Mouse (Mus musculus) effector memory CD4-positive, alpha-beta T cell, adult 5 months (primary cell): Measurements from ENCODE around the gene Elovl4. TPM values are rescaled to one million over a fixed set of nuclear protein-coding genes. Genes with fewer than 3 reads are reported as not detected.

Source experiments
- polyA plus RNA-seq: library from polyadenylated mRNA; unstranded; fragments of 100-300 nt; shearing (Covaris generic); gene quantifications from one replicate; pipeline ENCODE4 v1.2.1, GENCODE M21; 2017

Gene Elovl4
- polyA plus RNA-seq = 0.84 TPM

DNA sequence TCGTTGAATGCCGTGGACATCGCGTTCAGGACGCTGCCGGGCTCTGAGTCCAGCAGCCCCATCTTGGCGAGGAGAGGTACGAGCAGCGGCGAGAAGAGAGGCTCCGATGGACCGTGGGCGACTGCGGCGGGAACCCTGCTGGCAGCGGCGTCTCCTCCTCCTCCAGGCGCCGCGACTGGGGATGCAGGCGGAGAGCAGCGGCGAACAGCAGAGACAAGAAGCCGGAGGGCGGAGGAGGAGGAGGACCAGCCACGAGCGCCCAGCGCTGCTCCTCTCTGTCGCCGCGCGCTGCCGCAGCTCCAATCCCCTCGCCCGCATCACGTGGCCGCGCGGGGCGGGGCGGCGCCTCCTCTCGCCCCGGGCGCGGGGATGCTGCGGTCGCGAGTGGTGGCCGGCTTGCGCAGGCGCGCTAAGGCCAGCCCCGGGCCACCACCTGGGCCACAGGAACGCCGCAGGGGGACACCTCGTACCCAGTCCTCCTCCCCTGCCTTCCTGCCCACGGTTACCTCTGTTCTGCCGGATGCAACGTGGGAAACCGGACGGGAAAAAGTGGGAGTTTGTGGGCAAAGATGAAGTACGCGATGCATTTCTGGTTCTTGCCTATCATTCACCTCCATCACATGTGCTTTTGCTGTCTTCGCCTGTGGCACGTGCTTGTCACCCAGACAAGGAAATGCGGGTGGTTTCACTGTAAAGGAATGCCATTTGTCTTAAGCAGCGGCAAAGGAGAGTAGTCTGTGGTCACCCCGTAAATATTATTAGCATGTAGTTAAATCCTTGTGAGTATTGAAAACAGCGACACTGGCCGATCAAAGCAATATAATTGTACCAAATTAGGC, at the start of gene Elovl4:
Gene Elovl4, minus strand, starts transcription at position 301 of the 839 bp plus-strand sequence.

DNA sequence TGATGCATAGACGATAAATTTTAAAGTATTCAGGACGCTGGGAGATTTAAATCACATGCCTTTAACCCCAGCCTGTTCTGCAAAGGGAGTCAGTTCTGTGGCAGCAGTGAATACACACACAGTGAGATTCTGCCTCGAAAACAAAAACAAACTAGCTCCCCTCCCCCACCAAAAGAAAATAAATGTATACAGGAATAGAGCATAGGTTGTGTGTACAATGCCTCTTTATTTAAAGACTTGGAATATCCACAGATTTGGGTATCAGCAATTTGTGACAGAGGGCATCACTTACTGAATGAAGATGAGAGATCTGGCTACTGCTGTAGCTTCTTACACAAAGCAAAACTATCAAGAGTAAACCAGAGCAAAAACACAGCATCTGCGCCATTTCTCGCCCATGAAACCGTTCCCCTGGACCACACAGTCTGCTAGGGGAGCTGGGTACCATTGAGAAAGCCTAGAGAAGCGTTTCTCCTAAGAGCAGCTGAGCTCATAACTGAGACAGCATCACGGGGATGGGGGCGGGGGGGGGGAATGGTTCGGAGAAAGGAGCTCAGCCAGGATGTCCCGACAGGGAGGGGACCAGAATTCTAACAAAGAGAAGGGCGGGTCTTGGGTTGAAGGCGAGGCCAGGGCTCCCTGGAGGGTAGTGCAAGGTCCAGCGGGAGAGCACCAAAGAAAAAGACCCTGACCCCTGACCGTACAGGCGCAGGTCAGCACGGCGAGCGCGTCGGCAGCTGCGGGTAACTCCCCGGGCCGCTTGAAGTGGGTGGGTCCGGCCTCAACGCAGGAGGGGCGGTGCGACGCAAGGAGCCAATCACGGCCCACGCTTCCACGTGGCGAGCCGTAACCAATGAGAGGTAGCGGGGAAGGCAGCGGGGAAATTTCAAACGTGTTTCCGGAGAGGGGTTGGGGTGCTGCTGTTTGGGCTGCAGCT, 28.0 kb upstream of the Elovl4 start, which contains the start of gene Ttk:
Gene Ttk, plus strand, starts transcription at position 879 of the 937 bp plus-strand sequence.

Other genes starting within 250 kb of the Elovl4 start
- 0.37 TPM for gene Ttk, start 28.4 kb upstream of the Elovl4 start, polyA plus RNA-seq
- gene Bckdhb, start 118.9 kb upstream of the Elovl4 start, polyA plus RNA-seq = 10.3 TPM